Mouse (Mus musculus) neural tube, embryonic 15.5 days (tissue): ENCODE data around the gene Tmod2. TPM values are rescaled to one million over a fixed set of nuclear protein-coding genes. Genes with fewer than 3 reads are reported as not detected.

Experiments
- ATAC-seq: fragments of 200-750 bp; cut with Nextera tagmentation; 2 replicates; pipeline ENCODE4 v1.8.0; 2017; ENCODE audit warnings: mild to moderate bottlenecking, moderate TSS enrichment, moderate library complexity; ENCODE audit not compliant: low FRiP score
- H3K27ac ChIP-seq: fragments of 300-500 bp; sonication (generic); replicated peaks from 2 replicates; pipeline ENCODE4 v1.5.1; 2015; ENCODE audit warnings: mild to moderate bottlenecking, inconsistent platforms
- H3K27me3 ChIP-seq: fragments of 300-500 bp; sonication (generic); replicated peaks from 2 replicates; pipeline ENCODE4 v1.6.1; 2015; ENCODE audit warnings: inconsistent platforms
- H3K36me3 ChIP-seq: fragments of 300-500 bp; sonication (generic); 2 replicates; pipeline ENCODE4 v1.6.1; 2015; ENCODE audit warnings: inconsistent platforms
- H3K4me1 ChIP-seq: fragments of 300-500 bp; sonication (generic); 2 replicates; pipeline ENCODE4 v1.6.1; 2015; ENCODE audit warnings: inconsistent platforms
- H3K4me2 ChIP-seq: fragments of 300-500 bp; sonication (generic); 2 replicates; pipeline ENCODE4 v1.6.1; 2015; ENCODE audit warnings: inconsistent platforms, mild to moderate bottlenecking, moderate library complexity
- H3K4me3 ChIP-seq: fragments of 300-500 bp; sonication (generic); replicated peaks from 2 replicates; pipeline ENCODE4 v1.5.1; 2015; ENCODE audit warnings: mild to moderate bottlenecking, inconsistent platforms
- H3K9ac ChIP-seq: fragments of 300-500 bp; sonication (generic); replicated peaks from 2 replicates; pipeline ENCODE4 v1.6.1; 2015; ENCODE audit warnings: mild to moderate bottlenecking, inconsistent platforms
- H3K9me3 ChIP-seq: fragments of 300-500 bp; sonication (generic); replicated peaks from 2 replicates; pipeline ENCODE4 v1.6.1; 2016; ENCODE audit warnings: inconsistent platforms
- WGBS: fragments of 180-500 bp; shearing (Covaris S2); methylation state at CpG from one replicate; pipeline ENCODE4 v1.1.7; 2015; ENCODE audit warnings: mixed read lengths; 5-methylcytosine and 5-hydroxymethylcytosine counted together
- polyA plus RNA-seq: library from polyadenylated mRNA; unstranded; fragments of >200 nt; fragmentation: Nextera tagmentation; extraction: Ambion mirVana; gene quantifications from 2 replicates; pipeline ENCODE4 v1.2.1, GENCODE M21; 2015

Gene Tmod2
- polyA plus RNA-seq, 1 experiment from 2014 or later = 283 TPM

DNA sequence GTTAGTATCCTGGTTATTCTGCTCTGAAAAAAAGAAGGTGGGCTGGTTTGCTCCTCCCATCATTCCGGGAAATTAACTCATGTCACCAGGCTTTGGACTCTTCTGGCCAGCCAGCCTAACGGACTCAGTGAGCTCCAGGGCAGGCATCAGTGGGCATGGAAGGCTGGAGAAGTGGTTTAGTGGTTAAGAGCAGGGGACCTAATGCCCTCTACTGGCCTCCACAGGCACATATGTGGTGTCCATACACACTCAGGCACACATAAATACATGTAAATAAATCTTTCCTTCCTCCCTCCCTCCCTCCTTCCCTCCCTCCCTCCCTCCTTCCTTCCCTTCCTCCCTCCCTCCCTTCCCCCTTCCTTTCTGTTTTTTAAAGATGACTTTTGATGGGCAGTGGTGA is 47.9 kb downstream of the Tmod2 start:
- no peak overlapping the region for H3K4me3 ChIP-seq
- WGBS = 35% methylated on average over 2 of the region's 2 CpGs

DNA sequence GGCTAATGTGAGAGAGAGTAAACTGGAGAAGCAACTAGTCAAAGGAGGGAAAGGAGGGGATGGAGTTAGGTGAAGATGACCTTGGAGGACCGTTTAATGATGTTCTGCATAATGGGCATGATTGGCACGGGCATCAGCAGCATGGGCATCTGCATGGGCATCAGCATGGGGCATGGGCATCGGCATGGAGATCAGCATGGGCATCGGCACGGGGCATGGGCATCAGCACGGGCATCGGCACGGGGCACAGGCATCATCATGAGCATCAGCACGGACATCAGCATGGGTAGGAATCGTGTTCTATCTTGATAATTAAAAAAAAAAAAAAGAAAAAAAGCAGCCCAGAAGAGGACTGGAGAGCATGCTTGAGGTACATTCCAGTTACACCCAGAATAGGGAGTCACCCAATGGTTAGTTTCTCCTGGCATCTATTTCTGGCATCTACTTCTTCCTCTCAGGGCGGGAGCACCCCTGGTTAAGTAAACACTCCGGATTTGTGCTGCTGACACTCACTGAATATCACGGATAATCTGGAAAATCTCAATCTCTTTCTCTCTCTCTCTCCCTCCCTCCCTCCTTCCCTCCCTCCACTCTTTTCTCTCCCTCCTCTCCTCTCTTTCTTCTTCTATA is 50.0 kb downstream of the Tmod2 start:
- Histone ChIP-seq H3K27ac (no peak overlapping the region), H3K9ac (no peak overlapping the region), H3K4me2 (no peak overlapping the region), H3K36me3 (no peaks in the 10 kb centered on the region), H3K9me3 (no peaks in the 10 kb centered on the region), H3K4me1 (peaks cover 26% of the 10 kb centered on the region), H3K4me3 (no peak overlapping the region), H3K27me3 (no peaks in the 10 kb centered on the region)
- WGBS = 86% methylated on average over 13 of the region's 13 CpGs
- no peak for ATAC-seq

More for the DNA sequence above, 47.9 kb downstream of the Tmod2 start:
- Histone ChIP-seq H3K27me3 (no peaks in the 10 kb centered on the region), H3K9me3 (no peaks in the 10 kb centered on the region), H3K27ac (no peak overlapping the region), H3K9ac (no peak overlapping the region), H3K36me3 (no peaks in the 10 kb centered on the region), H3K4me1 (peaks cover 12% of the 10 kb centered on the region), H3K4me2 (no peak overlapping the region)
- ATAC-seq = no peak

DNA sequence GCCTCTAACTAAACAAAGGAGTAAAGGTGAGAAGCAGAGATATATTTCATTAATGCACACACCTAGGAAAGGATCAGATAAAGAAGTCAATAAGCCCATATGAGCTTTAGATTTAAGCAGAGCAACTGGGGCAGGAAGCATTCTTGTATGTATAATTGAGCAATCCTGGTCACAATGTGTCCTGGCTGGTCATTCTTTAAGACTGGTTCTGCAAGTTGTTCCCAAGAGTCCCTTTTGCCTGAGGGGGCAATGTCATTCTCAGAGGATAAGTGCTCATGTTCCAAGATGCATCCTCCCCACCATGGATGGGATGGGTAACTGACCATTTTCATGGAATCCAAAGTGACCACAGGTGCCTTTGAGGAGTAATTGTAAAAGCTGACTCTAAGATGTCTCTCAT is 50.8 kb downstream of the Tmod2 start:
- Histone ChIP-seq H3K36me3 (no peaks in the 10 kb centered on the region), H3K9ac (no peak overlapping the region), H3K4me3 (no peak overlapping the region), H3K27ac (no peak overlapping the region), H3K27me3 (no peaks in the 10 kb centered on the region), H3K4me1 (peaks cover 26% of the 10 kb centered on the region), H3K9me3 (no peaks in the 10 kb centered on the region), H3K4me2 (peak overlapping the region; percentile 77)
- ATAC-seq = no peak

- Histone ChIP-seq H3K27me3 (no peaks in the 10 kb centered on the region), H3K36me3 (no peaks in the 10 kb centered on the region), H3K27ac (peak within 1 kb of the TSS; percentile 83), H3K4me3 (peak within 1 kb of the TSS; percentile 62), H3K9me3 (no peaks in the 10 kb centered on the region), H3K4me2 (peak within 1 kb of the TSS; percentile 77), H3K4me1 (peaks cover 26% of the 10 kb centered on the region), H3K9ac (peak within 1 kb of the TSS; percentile 71)
- peak; percentile 97 for ATAC-seq
- 3% methylated on average over 21 of the region's 21 CpGs for WGBS
Observed at GRCm38 (mm10) chr9:75559512-75560012, 51.6 kb downstream of the Tmod2 start, which contains the start of gene Tmod3. TSS of gene Tmod3 (minus strand) at chr9:75559657.

- Histone ChIP-seq H3K27me3 (no peaks in the 10 kb centered on the region), H3K4me2 (peak overlapping the region; percentile 77), H3K36me3 (no peaks in the 10 kb centered on the region), H3K4me1 (peaks cover 26% of the 10 kb centered on the region), H3K9ac (peak overlapping the region; percentile 71), H3K9me3 (no peaks in the 10 kb centered on the region), H3K4me3 (peak overlapping the region; percentile 62), H3K27ac (peak overlapping the region; percentile 83)
- WGBS = under 1% methylated on average over 41 of the region's 47 CpGs
- peak; percentile 82 for ATAC-seq
Observed at GRCm38 (mm10) chr9:75558812-75559511, 52.2 kb downstream of the Tmod2 start.

- Histone ChIP-seq H3K4me1 (peaks cover 31% of the 10 kb centered on the region), H3K4me2 (peak overlapping the region; percentile 77), H3K9ac (peak overlapping the region; percentile 71), H3K27ac (peak overlapping the region; percentile 83; the same call in 1 of the 2 replicates), H3K9me3 (no peaks in the 10 kb centered on the region), H3K27me3 (no peaks in the 10 kb centered on the region), H3K36me3 (no peaks in the 10 kb centered on the region), H3K4me3 (peak overlapping the region; percentile 62)
- 31% methylated on average over 3 of the region's 3 CpGs for WGBS
- no peak for ATAC-seq
Observed at GRCm38 (mm10) chr9:75558360-75558759, 52.8 kb downstream of the Tmod2 start.

- no peak overlapping the region for H3K4me2 ChIP-seq
- H3K9ac ChIP-seq = no peak overlapping the region
- no peaks in the 10 kb centered on the region for H3K36me3 ChIP-seq
- no peak overlapping the region for H3K4me3 ChIP-seq
- H3K27ac ChIP-seq = no peak overlapping the region
- WGBS = 80% methylated on average over 4 of the region's 4 CpGs
- H3K27me3 ChIP-seq = no peaks in the 10 kb centered on the region
- no peaks in the 10 kb centered on the region for H3K9me3 ChIP-seq
- peaks cover 41% of the 10 kb centered on the region for H3K4me1 ChIP-seq
- ATAC-seq = no peak
Observed at GRCm38 (mm10) chr9:75553719-75554118, 57.4 kb downstream of the Tmod2 start.

DNA sequence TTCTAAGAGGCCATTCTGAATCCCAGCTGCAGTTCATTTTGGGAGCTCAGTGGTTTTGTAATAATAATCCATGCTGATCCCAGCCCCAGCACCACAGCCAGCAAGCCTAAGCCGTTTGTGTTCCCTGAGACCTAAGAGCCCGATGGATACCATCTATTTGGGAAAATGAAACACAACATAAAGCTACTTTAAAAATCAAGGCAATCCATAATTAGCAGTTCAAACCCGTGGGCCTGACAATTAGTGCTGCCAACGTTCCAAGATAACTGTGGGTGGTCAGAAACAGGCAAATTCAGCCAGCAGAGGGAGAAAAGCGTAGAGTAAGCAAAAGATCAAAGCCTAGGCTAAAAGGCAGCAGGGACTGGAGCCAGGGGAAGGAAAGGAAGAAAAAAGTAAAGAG is 59.8 kb downstream of the Tmod2 start:
- Histone ChIP-seq H3K9ac (no peak overlapping the region), H3K4me3 (no peak overlapping the region), H3K27ac (0 out of 2 replicates have a peak overlapping the region, but pooled peaks have one; percentile 18), H3K4me2 (no peak overlapping the region), H3K4me1 (peaks cover 21% of the 10 kb centered on the region), H3K9me3 (no peaks in the 10 kb centered on the region), H3K27me3 (no peaks in the 10 kb centered on the region), H3K36me3 (no peaks in the 10 kb centered on the region)
- WGBS = 40% methylated on average over 5 of the region's 5 CpGs
- ATAC-seq = no peak

GRCm38 (mm10) chr9:75549010-75549409 is 62.1 kb downstream of the Tmod2 start:
- Histone ChIP-seq H3K4me3 (no peak overlapping the region), H3K4me2 (no peak overlapping the region), H3K9ac (no peak overlapping the region), H3K27ac (no peak overlapping the region), H3K36me3 (no peaks in the 10 kb centered on the region), H3K4me1 (peaks cover 21% of the 10 kb centered on the region), H3K9me3 (no peaks in the 10 kb centered on the region), H3K27me3 (no peaks in the 10 kb centered on the region)
- no peak for ATAC-seq
- 73% methylated on average over 8 of the region's 8 CpGs for WGBS

DNA sequence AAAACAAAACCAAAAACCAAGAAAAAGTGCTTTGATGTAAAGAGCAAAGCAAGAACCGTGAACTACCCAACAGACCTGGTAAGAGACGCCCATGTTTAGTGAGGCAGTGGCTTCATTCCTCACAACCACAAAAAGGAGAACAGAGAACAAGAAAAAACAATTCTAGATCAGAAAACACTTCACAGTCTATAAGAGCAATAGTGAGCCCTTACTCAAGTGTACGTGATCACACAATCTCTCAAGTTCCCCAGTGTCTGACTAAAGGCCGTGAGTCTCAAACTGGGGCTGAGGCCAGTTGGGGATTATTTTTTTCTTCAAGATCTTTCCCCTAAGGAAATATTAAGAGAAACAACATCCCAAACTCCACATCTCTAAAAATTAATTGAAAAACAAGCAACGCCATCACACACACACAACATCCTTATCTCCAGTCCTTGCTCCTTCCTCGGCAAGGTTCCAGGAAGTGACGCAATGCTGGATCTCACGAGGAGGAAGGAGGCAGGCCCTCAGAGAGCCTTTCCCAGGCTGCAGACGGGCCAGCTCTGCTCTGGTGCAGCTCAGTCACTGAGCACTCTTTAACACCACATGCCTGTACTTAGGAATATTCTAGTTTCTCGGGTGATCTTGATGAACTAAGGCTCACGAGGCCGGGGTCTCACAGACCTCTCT is 64.1 kb downstream of the Tmod2 start:
- no peaks in the 10 kb centered on the region for H3K9me3 ChIP-seq
- H3K4me1 ChIP-seq = peaks cover 15% of the 10 kb centered on the region
- no peak overlapping the region for H3K9ac ChIP-seq
- no peaks in the 10 kb centered on the region for H3K27me3 ChIP-seq
- no peak overlapping the region for H3K4me2 ChIP-seq
- 83% methylated on average over 12 of the region's 12 CpGs for WGBS
- no peaks in the 10 kb centered on the region for H3K36me3 ChIP-seq
- H3K27ac ChIP-seq = no peak overlapping the region
- no peak overlapping the region for H3K4me3 ChIP-seq
- no peak for ATAC-seq

GRCm38 (mm10) chr9:75545514-75545913 is 65.6 kb downstream of the Tmod2 start:
- WGBS = 89% methylated on average over 8 of the region's 8 CpGs
- H3K4me2 ChIP-seq = no peak overlapping the region
- H3K4me1 ChIP-seq = peaks cover 11% of the 10 kb centered on the region; the same call in 1 of the 2 replicates
- no peaks in the 10 kb centered on the region for H3K9me3 ChIP-seq
- H3K27ac ChIP-seq = no peak overlapping the region
- ATAC-seq = no peak
- H3K9ac ChIP-seq = no peak overlapping the region
- H3K27me3 ChIP-seq = no peaks in the 10 kb centered on the region
- no peak overlapping the region for H3K4me3 ChIP-seq
- no peaks in the 10 kb centered on the region for H3K36me3 ChIP-seq
